In genomic region chr12:69644877-69645276, GRCm38 (mm10) we compare ENCODE assay signal across 8 mouse cellular contexts. TPM values are rescaled to one million over a fixed set of nuclear protein-coding genes. Genes with fewer than 3 reads are reported as not detected.
DNase-seq lines count a peak whose midpoint lies in the region; ATAC-seq and TF ChIP-seq lines count a peak whose summit lies in the region.

No protein-coding gene starts in this region.

- no peak overlapping the region for H3K9ac ChIP-seq in hindbrain, postnatal 0 days (replicated peaks; ENCODE audit: low read length)
- H3K9ac ChIP-seq in hindbrain, embryonic 12.5 days = no peak overlapping the region
- no peak overlapping the region; the same call in 1 of the 2 replicates for H3K9ac ChIP-seq in hindbrain, embryonic 16.5 days (ENCODE audit: low read depth, low read length)

- no peaks in the 10 kb centered on the region for H3K27me3 ChIP-seq in hindbrain, postnatal 0 days (ENCODE audit: insufficient read depth, low read length)
- H3K27me3 ChIP-seq in hindbrain, embryonic 12.5 days = no peaks in the 10 kb centered on the region
- H3K27me3 ChIP-seq in hindbrain, embryonic 16.5 days (replicated peaks; ENCODE audit: control insufficient read depth, insufficient read depth, low read length) = no peaks in the 10 kb centered on the region

- DNase-seq in hindbrain, postnatal 0 days (ENCODE audit: low spot score) = peak; percentile 43
- peak; percentile 59 for DNase-seq in heart, postnatal 4 days
- peak; percentile 59 for DNase-seq in lung, postnatal 36 days
- DNase-seq in urinary bladder, adult 2 months (ENCODE audit: low spot score) = no peak

- H3K36me3 ChIP-seq in hindbrain, postnatal 0 days (ENCODE audit: insufficient read depth, low read length) = peaks cover 7% of the 10 kb centered on the region; the same call in 1 of the 2 replicates
- peaks cover 21% of the 10 kb centered on the region for H3K36me3 ChIP-seq in hindbrain, embryonic 12.5 days
- H3K36me3 ChIP-seq in hindbrain, embryonic 16.5 days (ENCODE audit: control insufficient read depth, insufficient read depth, low read length) = peaks cover 3% of the 10 kb centered on the region; the same call in 1 of the 2 replicates

- no peak overlapping the region for H3K4me3 ChIP-seq in hindbrain, postnatal 0 days (ENCODE audit: low read length)
- no peak overlapping the region for H3K4me3 ChIP-seq in hindbrain, embryonic 12.5 days
- no peak overlapping the region for H3K4me3 ChIP-seq in bone marrow macrophage, adult 2 months (ENCODE audit: insufficient read depth, low read length)
- no peak overlapping the region for H3K4me3 ChIP-seq in hindbrain, embryonic 16.5 days (ENCODE audit: low read length)

- TF ChIP-seq CTCF in hindbrain, postnatal 0 days (IDR thresholded peaks at IDR 0.05; ENCODE audit: low read depth) = no peak
- TF ChIP-seq CTCF in bone marrow macrophage, adult 2 months (IDR thresholded peaks at IDR 0.05; ENCODE audit: low read depth, low read length) = no peak

- no peak overlapping the region for H3K4me2 ChIP-seq in hindbrain, postnatal 0 days (ENCODE audit: low read depth, low read length)
- no peak overlapping the region for H3K4me2 ChIP-seq in hindbrain, embryonic 12.5 days (replicated peaks)
- H3K4me2 ChIP-seq in hindbrain, embryonic 16.5 days (ENCODE audit: low read length) = no peak overlapping the region

- H3K27ac ChIP-seq in hindbrain, postnatal 0 days = no peak overlapping the region
- H3K27ac ChIP-seq in hindbrain, embryonic 12.5 days = no peak overlapping the region
- H3K27ac ChIP-seq in bone marrow macrophage, adult 2 months (ENCODE audit: insufficient read depth, low read depth, low read length) = peak overlapping the region; percentile 95
- H3K27ac ChIP-seq in hindbrain, embryonic 16.5 days (ENCODE audit: low read depth, low read length) = no peak overlapping the region

- no peak for TF ChIP-seq POLR2A in bone marrow macrophage, adult 2 months (IDR thresholded peaks at IDR 0.05; ENCODE audit: borderline replicate concordance, low read depth, low read length)

- WGBS in hindbrain, postnatal 0 days = 52% methylated on average over 3 of the region's 3 CpGs
- 87% methylated on average over 3 of the region's 3 CpGs for WGBS in hindbrain, embryonic 12.5 days
- whole genome bisulfite sequencing in hindbrain, embryonic 16.5 days = 62% methylated on average over 3 of the region's 3 CpGs

- H3K4me1 ChIP-seq in hindbrain, postnatal 0 days (ENCODE audit: insufficient read depth, low read length) = no peaks in the 10 kb centered on the region
- H3K4me1 ChIP-seq in hindbrain, embryonic 12.5 days = no peaks in the 10 kb centered on the region
- peaks cover 31% of the 10 kb centered on the region for H3K4me1 ChIP-seq in bone marrow macrophage, adult 2 months (ENCODE audit: control insufficient read depth, insufficient read depth, low read length)
- no peaks in the 10 kb centered on the region; the same call in none of the 2 replicates for H3K4me1 ChIP-seq in hindbrain, embryonic 16.5 days (ENCODE audit: control insufficient read depth, insufficient read depth, low read depth, low read length)

- no peak for ATAC-seq in hindbrain, postnatal 0 days
- no peak for ATAC-seq in hindbrain, embryonic 12.5 days (ENCODE audit: low FRiP score)
- ATAC-seq in granulocyte monocyte progenitor cell, adult 5-6 weeks (replicated peaks; ENCODE audit: poor library complexity, severe bottlenecking) = no peak
- ATAC-seq in hindbrain, embryonic 16.5 days = no peak

- H3K9me3 ChIP-seq in hindbrain, postnatal 0 days (ENCODE audit: low read length) = no peaks in the 10 kb centered on the region
- H3K9me3 ChIP-seq in hindbrain, embryonic 12.5 days (replicated peaks) = no peaks in the 10 kb centered on the region
- no peaks in the 10 kb centered on the region for H3K9me3 ChIP-seq in hindbrain, embryonic 16.5 days (ENCODE audit: control insufficient read depth, low read length)

RNA-seq across cellular contexts. Expression of gene Sos2, which starts 36.8 kb away (rescaled TPM):
- 27.3 and 35.0 TPM in 2 replicates for total RNA-seq in hindbrain, postnatal 0 days (2014; rRNA removed)
- polyA plus RNA-seq in hindbrain, postnatal 0 days (2015; fragmentation: Nextera tagmentation; extraction: Ambion mirVana) = 7.6 and 9.2 TPM in 2 replicates
- polyA plus RNA-seq in hindbrain, embryonic 12.5 days (2016; fragmentation: Nextera tagmentation; extraction: Ambion mirVana) = 10.4 and 12.1 TPM in 2 replicates
- 35.3 and 35.8 TPM in 2 replicates for polyA plus RNA-seq in bone marrow macrophage, adult 2 months (2012; ENCODE audit: insufficient read depth, insufficient read length, missing spikeins)
- total RNA-seq in heart, postnatal 4 days (2021) = 10 to 100 TPM; 28.2 to 30.3 TPM
- 44.9 and 46.9 TPM in 2 replicates for total RNA-seq in granulocyte monocyte progenitor cell, adult 5-6 weeks (2014; fragmentation: Nextera tagmentation)
- 26.1 and 32.1 TPM in 2 replicates for total RNA-seq in granulocyte monocyte progenitor cell, adult 5-6 weeks (2017)
- polyA plus RNA-seq in urinary bladder, adult 2 months (2012; rRNA removed) = 27.8 and 30.3 TPM in 2 replicates
- 11.1 and 11.3 TPM in 2 replicates for polyA plus RNA-seq in hindbrain, embryonic 16.5 days (2015; fragmentation: Nextera tagmentation; extraction: Ambion mirVana)
